Mouse (Mus musculus) lung, postnatal 0 days (tissue): Measurements from ENCODE around the gene Fam135a. TPM values are rescaled to one million over a fixed set of nuclear protein-coding genes. Genes with fewer than 3 reads are reported as not detected.

Experiments
- ATAC-seq: fragments of 200-750 bp; cut with Nextera tagmentation; 2 replicates; pipeline ENCODE4 v1.8.0; 2017; ENCODE audit warnings: moderate library complexity
- DNase-seq: peaks from one replicate; pipeline ENCODE4 v3.0.0-alpha.2; 2016; ENCODE audit warnings: low spot score
- H3K27ac ChIP-seq: fragments of 300-500 bp; sonication (generic); 2 replicates; pipeline ENCODE4 v1.5.1; 2014; ENCODE audit warnings: antibody characterized with exemption, mild to moderate bottlenecking, low read length, mixed read lengths
- H3K27me3 ChIP-seq: fragments of 300-500 bp; sonication (generic); replicated peaks from 2 replicates; pipeline ENCODE4 v1.6.1; 2014; ENCODE audit warnings: low read length, mixed read lengths; ENCODE audit not compliant: insufficient read depth
- H3K36me3 ChIP-seq: fragments of 300-500 bp; sonication (generic); 2 replicates; pipeline ENCODE4 v1.6.1; 2014; ENCODE audit warnings: low read length, mixed read lengths; ENCODE audit not compliant: insufficient read depth
- H3K4me1 ChIP-seq: fragments of 300-500 bp; sonication (generic); 2 replicates; pipeline ENCODE4 v1.6.1; 2014; ENCODE audit warnings: antibody characterized with exemption, low read depth, low read length, mixed read lengths; ENCODE audit not compliant: insufficient read depth
- H3K4me2 ChIP-seq: fragments of 300-500 bp; sonication (generic); replicated peaks from 2 replicates; pipeline ENCODE4 v1.6.1; 2014; ENCODE audit warnings: low read depth, mild to moderate bottlenecking, low read length, moderate library complexity, mixed read lengths
- H3K4me3 ChIP-seq: fragments of 300-500 bp; sonication (generic); 2 replicates; pipeline ENCODE4 v1.5.1; 2014; ENCODE audit warnings: low read depth, low read length
- H3K9ac ChIP-seq: fragments of 300-500 bp; sonication (generic); replicated peaks from 2 replicates; pipeline ENCODE4 v1.6.1; 2014; ENCODE audit warnings: low read depth, mild to moderate bottlenecking
- H3K9me3 ChIP-seq: fragments of 300-500 bp; sonication (generic); 2 replicates; pipeline ENCODE4 v1.6.1; 2016; ENCODE audit warnings: low read length, mixed read lengths
- CTCF ChIP-seq: IDR thresholded peaks from 2 replicates; pipeline ENCODE4 v1.5.1; 2016; ENCODE audit warnings: antibody characterized with exemption, mild to moderate bottlenecking
- EP300 ChIP-seq: IDR thresholded peaks from 2 replicates; pipeline ENCODE4 v1.6.1; 2016; ENCODE audit warnings: antibody characterized with exemption, mild to moderate bottlenecking, control low read depth
- WGBS: fragments of 180-500 bp; shearing (Covaris S2); extraction: QIAGEN DNeasy Blood & Tissue Kit; methylation state at CpG from one replicate; pipeline ENCODE4 v1.1.7; 2014; 5-methylcytosine and 5-hydroxymethylcytosine counted together
- polyA plus RNA-seq: library from polyadenylated mRNA; unstranded; fragments of >200 nt; fragmentation: Nextera tagmentation; extraction: Ambion mirVana; gene quantifications from 2 replicates; pipeline ENCODE4 v1.2.1, GENCODE M21; 2015

Fam135a gene
- polyA plus RNA-seq, 1 experiment from 2014 or later, result 15.2 TPM

DNA sequence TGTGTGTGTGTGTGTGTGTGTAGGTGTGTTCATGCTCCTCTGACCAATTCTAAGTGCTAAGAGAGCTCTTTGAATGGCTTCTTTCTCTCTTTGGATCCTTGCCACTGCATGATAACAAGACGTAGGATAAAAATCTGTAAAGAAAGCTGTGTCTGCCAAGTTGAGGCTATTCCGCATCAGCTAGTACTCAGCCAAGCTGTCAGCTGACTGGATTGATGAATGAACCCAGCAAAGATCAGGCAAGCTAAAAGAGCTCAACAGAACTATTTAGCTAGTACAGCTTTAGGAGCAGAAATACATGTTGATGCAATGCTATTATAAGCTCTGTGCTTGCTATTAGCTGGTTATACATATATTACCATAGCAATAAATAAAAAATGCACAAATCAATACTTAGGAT lies 25.7 kb downstream of the Fam135a start:
- TF ChIP-seq EP300, result no peak
- no peak for TF ChIP-seq CTCF
- no peaks in the 10 kb centered on the region for H3K36me3 ChIP-seq
- no peak overlapping the region for H3K4me3 ChIP-seq
- 22% methylated on average over 2 of the region's 2 CpGs for WGBS
- H3K9ac ChIP-seq, result no peak overlapping the region
- H3K4me2 ChIP-seq, result no peak overlapping the region
- no peaks in the 10 kb centered on the region for H3K4me1 ChIP-seq
- DNase-seq, result peak; percentile 51
- ATAC-seq, result no peak
- H3K27ac ChIP-seq, result no peak overlapping the region
- no peaks in the 10 kb centered on the region for H3K9me3 ChIP-seq
- no peaks in the 10 kb centered on the region for H3K27me3 ChIP-seq

DNA sequence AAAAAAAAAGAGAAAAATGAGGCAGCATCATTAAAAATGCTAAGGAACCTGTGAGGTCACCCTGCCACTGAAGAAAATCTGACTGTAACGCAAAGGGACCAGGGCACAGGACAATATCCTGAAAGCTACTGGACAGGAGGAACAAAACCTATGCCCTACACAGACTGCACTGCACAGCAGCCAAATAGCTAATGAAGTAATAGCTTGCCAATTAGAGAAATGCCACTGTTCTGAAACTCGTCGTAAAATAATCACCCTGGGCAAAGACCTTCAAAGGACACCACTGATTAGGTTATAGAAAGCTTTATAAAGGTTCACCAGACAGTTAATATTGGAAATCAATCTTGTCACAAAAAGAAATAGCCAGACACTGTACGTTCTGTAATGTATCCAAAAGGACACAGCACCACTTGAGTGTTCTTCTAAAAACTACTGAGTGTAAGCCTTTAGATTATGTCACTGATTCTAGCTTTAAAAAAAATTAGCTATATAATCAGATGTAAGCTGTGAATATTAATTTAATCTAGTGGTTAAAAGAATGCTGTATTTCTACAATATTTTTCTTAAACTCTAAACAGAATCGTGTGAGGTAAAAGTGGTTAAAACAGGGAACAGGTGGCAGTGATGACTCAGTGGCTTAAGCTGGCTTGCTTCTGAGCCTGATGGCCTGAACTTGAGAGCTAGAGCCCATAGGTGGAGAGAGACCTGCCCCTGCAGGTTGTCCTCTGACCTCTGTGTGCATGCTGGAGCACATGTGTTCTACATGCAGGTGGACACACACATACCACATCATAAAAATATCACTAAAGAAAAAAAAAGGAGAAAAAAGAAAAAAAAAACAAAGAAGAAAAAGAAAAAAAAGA lies 26.5 kb downstream of the Fam135a start:
- Histone ChIP-seq H3K27me3 (no peaks in the 10 kb centered on the region), H3K4me1 (no peaks in the 10 kb centered on the region), H3K27ac (no peak overlapping the region), H3K9me3 (no peaks in the 10 kb centered on the region), H3K36me3 (no peaks in the 10 kb centered on the region), H3K9ac (no peak overlapping the region), H3K4me2 (no peak overlapping the region), H3K4me3 (no peak overlapping the region)
- WGBS, result 92% methylated on average over 5 of the region's 5 CpGs
- no peak for ATAC-seq
- TF ChIP-seq CTCF (no peak), EP300 (no peak)
- no peak for DNase-seq

DNA sequence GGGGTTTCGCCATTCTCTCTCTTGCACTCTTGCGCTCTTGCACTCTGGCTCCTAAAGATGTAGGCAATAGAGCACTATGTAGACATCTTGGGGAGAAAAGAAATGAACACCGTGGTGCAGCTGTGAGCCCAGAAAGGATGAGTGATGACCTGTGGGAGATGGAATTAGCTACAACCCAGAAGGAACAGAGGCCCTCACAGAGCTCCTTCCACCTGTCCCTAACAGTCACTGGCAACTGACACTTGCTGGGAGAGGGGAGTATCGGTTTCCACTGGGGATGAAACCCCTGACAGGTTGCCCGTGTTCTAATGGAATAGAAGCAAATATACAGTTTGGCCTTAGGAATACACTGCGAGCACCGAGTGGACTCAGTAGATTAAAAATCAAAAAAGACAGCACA lies 31.3 kb downstream of the Fam135a start:
- DNase-seq (no peak), ATAC-seq (no peak)
- WGBS, result 94% methylated on average over 7 of the region's 7 CpGs
- H3K27me3 ChIP-seq, result no peaks in the 10 kb centered on the region
- no peak overlapping the region for H3K4me3 ChIP-seq
- H3K9me3 ChIP-seq, result no peaks in the 10 kb centered on the region
- no peak overlapping the region for H3K9ac ChIP-seq
- no peak overlapping the region for H3K4me2 ChIP-seq
- TF ChIP-seq CTCF (no peak), EP300 (no peak)
- H3K4me1 ChIP-seq, result no peaks in the 10 kb centered on the region
- no peak overlapping the region for H3K27ac ChIP-seq
- no peaks in the 10 kb centered on the region for H3K36me3 ChIP-seq

DNA sequence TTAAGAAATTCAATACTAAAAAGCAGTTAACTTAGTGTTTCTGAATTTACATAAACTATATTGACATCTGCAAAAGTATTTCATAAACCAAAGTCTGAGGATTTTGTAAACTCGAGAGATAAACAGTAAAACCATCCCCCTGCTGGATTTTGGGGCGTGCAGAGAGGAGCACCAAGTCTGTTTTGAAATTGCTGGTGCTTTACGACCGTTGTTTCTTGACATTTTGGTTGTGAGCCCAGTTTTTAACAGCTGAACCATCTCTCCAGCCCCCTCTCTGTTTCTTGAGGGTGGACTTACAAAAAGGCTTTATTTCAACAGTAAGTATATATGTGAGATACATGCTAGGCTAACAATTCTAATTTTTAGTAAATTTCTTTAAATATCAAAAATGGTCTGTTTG lies 33.4 kb downstream of the Fam135a start:
- no peak overlapping the region for H3K4me3 ChIP-seq
- 65% methylated on average over 4 of the region's 4 CpGs for WGBS
- H3K9ac ChIP-seq, result no peak overlapping the region
- no peaks in the 10 kb centered on the region for H3K9me3 ChIP-seq
- H3K36me3 ChIP-seq, result no peaks in the 10 kb centered on the region
- DNase-seq, result peak; percentile 70
- no peaks in the 10 kb centered on the region for H3K27me3 ChIP-seq
- H3K27ac ChIP-seq, result no peak overlapping the region
- TF ChIP-seq EP300 (no peak), CTCF (no peak)
- no peaks in the 10 kb centered on the region for H3K4me1 ChIP-seq
- ATAC-seq, result peak; percentile 40; the same call in 1 of the 2 replicates
- H3K4me2 ChIP-seq, result no peak overlapping the region

DNA sequence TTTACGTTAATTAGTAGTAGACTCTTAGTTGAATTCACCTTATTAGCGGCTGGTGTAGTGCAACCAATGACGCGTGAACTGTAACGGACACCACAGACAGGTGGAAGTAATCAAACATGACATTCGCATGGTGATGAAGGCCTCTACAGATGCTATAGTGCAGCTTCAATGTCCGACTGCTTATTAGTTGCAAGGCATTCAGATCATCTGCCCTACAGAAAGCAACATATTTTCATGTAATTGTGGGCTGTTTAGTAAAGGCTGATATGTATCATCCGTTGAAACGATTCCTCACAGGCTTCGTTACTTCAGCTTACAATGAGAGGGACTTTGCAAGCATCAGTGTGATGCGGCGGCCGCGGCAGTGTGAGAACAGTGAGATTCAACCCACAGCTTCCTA lies 44.4 kb downstream of the Fam135a start:
- TF ChIP-seq EP300 (no peak), CTCF (no peak)
- Histone ChIP-seq H3K4me3 (no peak overlapping the region), H3K4me1 (no peaks in the 10 kb centered on the region), H3K27me3 (no peaks in the 10 kb centered on the region), H3K9me3 (no peaks in the 10 kb centered on the region), H3K4me2 (no peak overlapping the region), H3K36me3 (0 out of 2 replicates have a peak, but pooled peaks cover 3% of the 10 kb centered on the region), H3K27ac (no peak overlapping the region), H3K9ac (no peak overlapping the region)
- WGBS, result 96% methylated on average over 14 of the region's 14 CpGs
- ATAC-seq, result no peak
- no peak for DNase-seq

DNA sequence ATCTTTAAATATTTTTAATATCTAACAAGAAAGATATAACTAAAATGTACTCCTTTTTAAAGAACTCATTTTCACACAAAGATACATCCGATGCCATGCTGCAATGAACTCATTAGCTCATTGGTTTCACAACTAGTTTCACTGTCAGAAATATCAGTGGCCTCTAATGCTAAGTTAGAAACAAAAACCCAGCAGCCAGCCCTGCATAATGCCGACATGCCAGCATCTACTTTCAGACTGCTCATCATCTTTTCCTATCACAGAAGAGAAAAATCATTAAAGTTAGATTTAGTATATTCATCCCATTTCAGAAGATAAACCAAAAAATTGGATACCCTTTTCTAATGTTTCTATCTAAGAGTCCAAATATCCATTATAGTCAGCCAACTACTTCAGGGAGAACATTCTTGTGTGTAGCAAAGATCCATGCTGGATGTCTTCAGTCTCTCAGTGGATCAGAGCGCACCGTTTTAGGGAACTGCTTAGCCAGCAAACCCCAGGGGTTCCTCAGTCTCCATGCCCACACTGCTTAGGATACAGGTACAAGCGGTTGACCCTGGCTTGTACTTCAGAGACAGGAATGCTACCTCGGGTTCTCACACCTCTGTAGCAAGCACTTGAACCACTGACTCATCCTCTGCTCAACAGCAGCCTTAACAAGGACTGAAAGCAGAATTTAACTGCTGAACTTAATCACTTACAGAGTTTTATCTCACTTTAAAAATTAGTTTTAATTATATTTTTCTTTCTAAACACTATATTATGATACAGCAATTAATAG lies 53.2 kb downstream of the Fam135a start:
- no peaks in the 10 kb centered on the region for H3K9me3 ChIP-seq
- H3K9ac ChIP-seq, result no peak overlapping the region
- no peaks in the 10 kb centered on the region for H3K4me1 ChIP-seq
- DNase-seq (no peak), ATAC-seq (peak; percentile 59)
- no peaks in the 10 kb centered on the region for H3K36me3 ChIP-seq
- no peaks in the 10 kb centered on the region for H3K27me3 ChIP-seq
- no peak overlapping the region for H3K4me3 ChIP-seq
- no peak overlapping the region for H3K4me2 ChIP-seq
- 71% methylated on average over 6 of the region's 6 CpGs for WGBS
- TF ChIP-seq EP300, result no peak
- no peak overlapping the region for H3K27ac ChIP-seq
